Mouse (Mus musculus): ENCODE data around the gene Scamp4. TPM values are rescaled to one million over a fixed set of nuclear protein-coding genes. Genes with fewer than 3 reads are reported as not detected.
"Not testable (repeated sequence)": the region's sequence is repeated elsewhere in the genome, so short reads cannot be mapped to it uniquely, and the experiment has no call there.

Gene Scamp4
- polyA plus RNA-seq, 1 experiment from 2014 or later: 68.7 TPM

DNA sequence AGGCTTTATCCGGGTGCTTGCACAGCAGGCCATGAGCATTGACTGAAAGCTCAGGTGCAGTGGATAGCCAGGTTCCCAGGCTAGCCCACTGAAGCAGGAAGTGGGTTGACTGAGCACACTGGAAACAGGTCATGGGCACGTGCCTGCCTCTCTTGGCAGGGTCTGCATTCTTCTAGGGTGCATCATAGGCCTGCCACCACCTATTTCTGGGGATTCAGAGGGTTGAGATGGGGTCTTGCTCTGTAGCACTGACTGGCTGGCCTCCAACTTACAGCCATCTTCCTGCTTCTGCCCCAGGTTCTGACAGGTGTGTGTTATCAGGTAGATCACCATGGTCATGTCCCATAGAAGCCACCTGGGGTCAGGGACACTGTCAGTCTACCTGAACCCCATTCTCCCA is 2.3 kb downstream of the Scamp4 start:
- no peaks in the 10 kb centered on the region for H3K9me3 ChIP-seq (ENCODE audit: control insufficient read depth, low read length)
- H3K4me1 ChIP-seq (replicated peaks; ENCODE audit: control insufficient read depth, insufficient read depth, low read length): peaks cover 5% of the 10 kb centered on the region
- no peak overlapping the region for H3K27ac ChIP-seq (ENCODE audit: low read depth, low read length)
- ATAC-seq (ENCODE audit: low FRiP score) (no peak), DNase-seq (ENCODE audit: low spot score) (no peak)
- no peak overlapping the region for H3K4me2 ChIP-seq (replicated peaks; ENCODE audit: low read depth, low read length)
- peaks cover 15% of the 10 kb centered on the region for H3K36me3 ChIP-seq (ENCODE audit: control insufficient read depth, insufficient read depth, low read length)
- H3K27me3 ChIP-seq (ENCODE audit: control insufficient read depth, insufficient read depth, low read length): no peaks in the 10 kb centered on the region
- no peak overlapping the region for H3K9ac ChIP-seq (ENCODE audit: low read depth, low read length)
- no peak overlapping the region for H3K4me3 ChIP-seq (ENCODE audit: low read depth, low read length)
- WGBS: 94% methylated on average over 2 of the region's 2 CpGs

DNA sequence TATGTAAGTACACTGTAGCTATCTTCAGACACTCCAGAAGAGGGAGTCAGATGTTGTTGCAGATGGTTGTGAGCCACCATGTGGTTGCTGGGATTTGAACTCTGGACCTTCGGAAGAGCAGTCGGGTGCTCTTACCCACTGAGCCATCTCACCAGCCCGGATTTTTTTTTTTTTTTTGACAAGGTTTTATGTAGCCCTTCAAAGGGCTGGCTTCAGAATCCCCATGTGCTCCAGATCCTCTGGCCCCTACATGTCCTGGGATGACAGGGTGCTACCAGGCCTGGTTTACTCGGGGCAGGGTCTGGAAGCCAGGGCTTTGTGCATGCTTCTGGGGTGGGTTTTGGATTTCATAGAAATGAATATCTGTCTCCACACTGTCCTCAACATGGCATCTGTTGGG is 3.0 kb downstream of the Scamp4 start, which contains the start of gene Gm49322:
Gene Gm49322, plus strand, starts transcription at position 301 of the 400 bp plus-strand sequence.
- not testable (repeated sequence) for H3K4me2 ChIP-seq (replicated peaks; ENCODE audit: low read depth, low read length)

DNA sequence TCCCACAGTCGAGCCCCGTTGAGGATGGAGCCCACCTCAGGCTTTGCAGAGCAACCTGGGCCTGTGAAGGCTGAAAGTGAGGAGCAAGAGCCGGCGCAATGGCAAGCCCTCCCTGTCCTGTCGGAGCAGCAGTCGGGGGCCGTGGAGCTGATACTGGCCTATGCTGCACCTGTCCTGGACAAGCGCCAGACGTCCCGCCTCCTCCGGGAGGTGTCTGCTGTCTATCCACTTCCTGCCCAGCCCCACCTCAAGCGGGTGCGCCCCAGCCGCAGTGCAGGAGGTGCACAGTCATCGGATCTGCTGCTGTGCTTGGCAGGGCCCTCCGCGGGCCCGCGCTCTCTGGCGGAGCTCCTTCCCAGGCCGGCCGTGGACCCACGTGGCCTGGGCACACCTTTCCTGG is 3.6 kb downstream of the Scamp4 start:
- Histone ChIP-seq H3K27me3 (ENCODE audit: control insufficient read depth, insufficient read depth, low read length) (no peaks in the 10 kb centered on the region), H3K27ac (ENCODE audit: low read depth, low read length) (no peak overlapping the region), H3K4me2 (replicated peaks; ENCODE audit: low read depth, low read length) (no peak overlapping the region), H3K9me3 (ENCODE audit: control insufficient read depth, low read length) (no peaks in the 10 kb centered on the region), H3K4me3 (ENCODE audit: low read depth, low read length) (no peak overlapping the region), H3K9ac (ENCODE audit: low read depth, low read length) (no peak overlapping the region), H3K36me3 (ENCODE audit: control insufficient read depth, insufficient read depth, low read length) (peaks cover 15% of the 10 kb centered on the region), H3K4me1 (replicated peaks; ENCODE audit: control insufficient read depth, insufficient read depth, low read length) (peaks cover 5% of the 10 kb centered on the region)
- DNase-seq (ENCODE audit: low spot score) (no peak), ATAC-seq (ENCODE audit: low FRiP score) (no peak)
- WGBS: 94% methylated on average over 23 of the region's 23 CpGs

More for the DNA sequence above, 3.0 kb downstream of the Scamp4 start, which contains the start of gene Gm49322:
- peaks cover 15% of the 10 kb centered on the region for H3K36me3 ChIP-seq (ENCODE audit: control insufficient read depth, insufficient read depth, low read length)
- not testable (repeated sequence) for H3K9ac ChIP-seq (ENCODE audit: low read depth, low read length); H3K27me3 ChIP-seq (ENCODE audit: control insufficient read depth, insufficient read depth, low read length); DNase-seq (ENCODE audit: low spot score); H3K4me3 ChIP-seq (ENCODE audit: low read depth, low read length); H3K9me3 ChIP-seq (ENCODE audit: control insufficient read depth, low read length); H3K27ac ChIP-seq (ENCODE audit: low read depth, low read length); ATAC-seq (ENCODE audit: low FRiP score); H3K4me1 ChIP-seq (replicated peaks; ENCODE audit: control insufficient read depth, insufficient read depth, low read length)
- 82% methylated on average over 4 of the region's 4 CpGs for WGBS

DNA sequence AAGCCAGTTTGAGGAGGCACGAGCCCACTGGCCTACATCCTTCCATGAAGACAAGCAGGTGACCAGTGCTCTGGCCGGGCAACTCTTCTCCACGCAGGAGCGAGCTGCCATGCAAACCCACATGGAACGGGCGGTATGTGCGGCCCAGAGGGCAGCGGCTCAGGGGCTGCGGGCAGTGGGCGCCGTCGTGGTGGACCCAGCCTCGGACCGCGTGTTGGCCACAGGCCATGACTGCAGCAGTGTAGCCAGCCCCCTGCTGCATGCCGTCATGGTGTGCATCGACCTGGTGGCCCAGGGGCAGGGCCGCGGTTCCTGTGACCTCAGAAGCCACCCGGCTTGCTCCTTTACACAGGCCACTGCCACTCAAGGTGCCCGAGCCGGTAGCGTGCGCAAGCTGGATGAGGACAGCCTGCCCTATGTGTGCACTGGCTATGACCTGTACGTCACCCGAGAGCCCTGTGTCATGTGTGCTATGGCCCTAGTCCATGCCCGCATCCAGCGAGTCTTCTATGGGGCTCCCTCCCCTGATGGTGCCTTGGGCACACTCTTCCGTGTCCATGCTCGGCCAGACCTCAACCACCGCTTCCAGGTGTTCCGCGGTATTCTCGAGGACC is 4.2 kb downstream of the Scamp4 start:
- Histone ChIP-seq H3K36me3 (ENCODE audit: control insufficient read depth, insufficient read depth, low read length) (peaks cover 15% of the 10 kb centered on the region), H3K4me3 (ENCODE audit: low read depth, low read length) (no peak overlapping the region), H3K9ac (ENCODE audit: low read depth, low read length) (no peak overlapping the region)

DNA sequence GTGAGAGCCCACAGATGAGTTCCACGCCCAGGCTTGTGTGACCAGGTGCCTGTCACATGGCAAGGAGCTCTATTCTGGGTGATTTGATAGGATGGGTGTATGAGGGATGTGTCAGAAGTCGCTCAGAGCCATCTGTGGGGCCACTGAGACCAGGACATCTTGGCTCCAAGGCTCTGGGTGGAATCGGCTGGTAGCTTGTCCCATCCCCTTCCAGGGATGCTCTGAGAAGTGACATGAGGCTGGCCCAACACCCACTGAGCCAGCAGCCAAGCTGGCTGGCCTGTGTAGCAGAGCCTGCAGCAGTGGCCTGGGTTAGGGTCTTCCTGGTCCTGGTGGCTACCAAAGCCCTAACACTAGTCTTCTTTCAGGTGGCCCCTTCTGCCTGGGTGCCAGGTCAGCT is 5.8 kb downstream of the Scamp4 start:
- H3K27me3 ChIP-seq (ENCODE audit: control insufficient read depth, insufficient read depth, low read length): no peaks in the 10 kb centered on the region
- peaks cover 5% of the 10 kb centered on the region for H3K4me1 ChIP-seq (replicated peaks; ENCODE audit: control insufficient read depth, insufficient read depth, low read length)
- H3K4me2 ChIP-seq (replicated peaks; ENCODE audit: low read depth, low read length): no peak overlapping the region
- H3K36me3 ChIP-seq (ENCODE audit: control insufficient read depth, insufficient read depth, low read length): peaks cover 15% of the 10 kb centered on the region
- DNase-seq (ENCODE audit: low spot score) (no peak), ATAC-seq (ENCODE audit: low FRiP score) (no peak)
- H3K4me3 ChIP-seq (ENCODE audit: low read depth, low read length): no peak overlapping the region
- H3K27ac ChIP-seq (ENCODE audit: low read depth, low read length): no peak overlapping the region
- 88% methylated on average over 3 of the region's 3 CpGs for WGBS
- no peak overlapping the region for H3K9ac ChIP-seq (ENCODE audit: low read depth, low read length)
- no peaks in the 10 kb centered on the region for H3K9me3 ChIP-seq (ENCODE audit: control insufficient read depth, low read length)

More for the DNA sequence above, 4.2 kb downstream of the Scamp4 start:
- DNase-seq (ENCODE audit: low spot score) (no peak), ATAC-seq (ENCODE audit: low FRiP score) (no peak)
- H3K4me1 ChIP-seq (replicated peaks; ENCODE audit: control insufficient read depth, insufficient read depth, low read length): peaks cover 5% of the 10 kb centered on the region
- 93% methylated on average over 34 of the region's 34 CpGs for WGBS
- H3K27ac ChIP-seq (ENCODE audit: low read depth, low read length): no peak overlapping the region
- no peaks in the 10 kb centered on the region for H3K9me3 ChIP-seq (ENCODE audit: control insufficient read depth, low read length)
- no peaks in the 10 kb centered on the region for H3K27me3 ChIP-seq (ENCODE audit: control insufficient read depth, insufficient read depth, low read length)
- no peak overlapping the region for H3K4me2 ChIP-seq (replicated peaks; ENCODE audit: low read depth, low read length)

DNA sequence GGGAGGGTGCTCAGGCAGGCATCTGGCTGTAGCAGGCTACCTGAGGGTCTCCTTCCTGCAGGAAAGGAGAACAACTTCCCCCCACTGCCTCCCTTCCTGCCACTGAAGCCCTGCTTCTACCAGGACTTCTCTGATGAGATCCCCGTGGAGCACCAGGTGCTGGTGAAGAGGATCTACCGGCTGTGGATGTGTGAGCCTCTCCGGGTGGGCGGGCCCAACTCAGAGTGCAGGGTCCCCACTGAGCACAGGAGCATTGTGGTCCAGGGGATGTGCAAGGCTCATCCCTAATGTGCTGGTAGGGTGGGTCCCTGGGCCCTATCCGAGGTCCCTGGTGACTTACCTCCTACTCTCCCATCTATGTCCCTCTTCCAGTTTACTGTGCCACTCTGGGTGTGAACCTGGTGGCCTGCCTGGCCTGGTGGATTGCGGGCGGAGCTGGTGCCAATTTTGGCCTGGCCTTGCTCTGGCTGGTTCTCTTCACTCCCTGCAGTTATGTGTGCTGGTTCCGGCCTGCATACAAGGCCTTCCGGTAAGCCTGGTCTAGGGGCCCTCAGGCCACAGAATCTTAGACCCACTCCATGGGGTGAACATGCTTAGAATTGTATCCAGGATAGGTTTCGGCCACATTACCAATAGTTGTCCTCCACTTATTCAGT is 6.7 kb downstream of the Scamp4 start:
- no peak for ATAC-seq (ENCODE audit: low FRiP score)
- Histone ChIP-seq H3K4me3 (ENCODE audit: low read depth, low read length) (no peak overlapping the region), H3K27ac (ENCODE audit: low read depth, low read length) (no peak overlapping the region), H3K36me3 (ENCODE audit: control insufficient read depth, insufficient read depth, low read length) (peaks cover 15% of the 10 kb centered on the region), H3K4me1 (replicated peaks; ENCODE audit: control insufficient read depth, insufficient read depth, low read length) (no peaks in the 10 kb centered on the region), H3K4me2 (replicated peaks; ENCODE audit: low read depth, low read length) (no peak overlapping the region), H3K9me3 (ENCODE audit: control insufficient read depth, low read length) (no peaks in the 10 kb centered on the region), H3K27me3 (ENCODE audit: control insufficient read depth, insufficient read depth, low read length) (no peaks in the 10 kb centered on the region), H3K9ac (ENCODE audit: low read depth, low read length) (no peak overlapping the region)
- 94% methylated on average over 10 of the region's 10 CpGs for WGBS
- no peak for DNase-seq (ENCODE audit: low spot score)

DNA sequence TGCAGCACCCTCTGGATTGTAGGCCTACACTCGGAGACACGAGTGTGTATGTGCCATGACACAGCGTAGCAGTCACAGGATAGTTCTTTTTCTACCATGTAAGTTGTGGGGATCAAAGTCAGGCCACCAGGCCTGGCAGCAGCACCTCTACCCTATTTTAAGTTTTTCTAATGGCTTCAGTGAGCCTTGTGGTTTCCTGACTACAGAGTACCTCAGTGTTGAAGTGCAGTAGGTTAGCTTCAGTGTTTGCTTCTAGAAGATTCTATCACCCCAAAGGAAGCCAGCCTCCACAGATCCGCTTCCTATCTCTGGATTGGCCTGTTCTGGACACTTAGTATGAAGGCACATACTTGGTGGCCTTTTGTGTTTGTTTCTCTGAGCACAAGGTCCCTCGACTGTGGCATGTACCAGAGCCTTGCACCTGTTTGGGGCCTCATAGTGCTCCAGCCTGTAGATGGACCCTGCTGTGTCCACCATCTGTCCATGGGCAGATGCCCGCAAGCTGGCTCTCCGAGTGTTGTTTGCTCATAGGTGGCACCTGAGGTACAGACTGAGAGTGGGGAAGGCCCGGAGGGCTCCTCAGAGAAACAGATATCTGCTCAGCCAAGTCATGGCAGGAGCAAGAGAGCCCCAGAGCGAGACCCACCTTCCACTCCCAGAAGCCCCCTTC is 7.6 kb downstream of the Scamp4 start:
- no peak for ATAC-seq (ENCODE audit: low FRiP score)
- H3K9me3 ChIP-seq (ENCODE audit: control insufficient read depth, low read length): no peaks in the 10 kb centered on the region
- no peak overlapping the region for H3K9ac ChIP-seq (ENCODE audit: low read depth, low read length)
- no peak for DNase-seq (ENCODE audit: low spot score)
- no peak overlapping the region for H3K4me2 ChIP-seq (replicated peaks; ENCODE audit: low read depth, low read length)
- no peak overlapping the region for H3K27ac ChIP-seq (ENCODE audit: low read depth, low read length)
- no peaks in the 10 kb centered on the region for H3K4me1 ChIP-seq (replicated peaks; ENCODE audit: control insufficient read depth, insufficient read depth, low read length)
- peaks cover 17% of the 10 kb centered on the region for H3K36me3 ChIP-seq (ENCODE audit: control insufficient read depth, insufficient read depth, low read length)
- H3K4me3 ChIP-seq (ENCODE audit: low read depth, low read length): no peak overlapping the region
- WGBS: 91% methylated on average over 9 of the region's 9 CpGs
- H3K27me3 ChIP-seq (ENCODE audit: control insufficient read depth, insufficient read depth, low read length): no peaks in the 10 kb centered on the region

DNA sequence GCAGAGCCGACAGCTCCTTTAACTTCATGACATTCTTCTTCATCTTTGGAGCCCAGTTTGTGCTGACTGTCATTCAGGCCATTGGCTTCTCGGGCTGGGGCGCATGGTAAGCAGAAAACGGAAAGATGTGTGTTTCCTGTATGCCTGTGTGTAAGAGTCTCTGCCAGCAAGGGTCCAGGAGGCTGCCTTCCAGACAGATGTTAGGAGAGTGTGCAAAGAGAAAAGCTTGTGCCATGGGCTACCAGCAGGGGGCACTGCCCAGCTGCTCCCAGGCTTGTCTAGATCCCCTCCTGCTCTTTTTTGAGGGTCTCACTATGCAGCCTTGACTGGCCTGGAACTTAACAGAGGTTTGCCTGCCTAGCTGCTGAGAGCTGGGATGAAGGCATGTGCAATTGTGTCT is 8.4 kb downstream of the Scamp4 start:
- Histone ChIP-seq H3K4me2 (replicated peaks; ENCODE audit: low read depth, low read length) (no peak overlapping the region), H3K9ac (ENCODE audit: low read depth, low read length) (no peak overlapping the region), H3K4me1 (replicated peaks; ENCODE audit: control insufficient read depth, insufficient read depth, low read length) (no peaks in the 10 kb centered on the region), H3K4me3 (ENCODE audit: low read depth, low read length) (no peak overlapping the region), H3K9me3 (ENCODE audit: control insufficient read depth, low read length) (no peaks in the 10 kb centered on the region), H3K36me3 (ENCODE audit: control insufficient read depth, insufficient read depth, low read length) (peaks cover 17% of the 10 kb centered on the region), H3K27ac (ENCODE audit: low read depth, low read length) (no peak overlapping the region), H3K27me3 (ENCODE audit: control insufficient read depth, insufficient read depth, low read length) (no peaks in the 10 kb centered on the region)
- WGBS: 82% methylated on average over 4 of the region's 4 CpGs
- no peak for ATAC-seq (ENCODE audit: low FRiP score)
- peak; percentile 75 for DNase-seq (ENCODE audit: low spot score)
